ENCODE assay signal across 9 mouse cellular contexts in the genomic region with DNA sequence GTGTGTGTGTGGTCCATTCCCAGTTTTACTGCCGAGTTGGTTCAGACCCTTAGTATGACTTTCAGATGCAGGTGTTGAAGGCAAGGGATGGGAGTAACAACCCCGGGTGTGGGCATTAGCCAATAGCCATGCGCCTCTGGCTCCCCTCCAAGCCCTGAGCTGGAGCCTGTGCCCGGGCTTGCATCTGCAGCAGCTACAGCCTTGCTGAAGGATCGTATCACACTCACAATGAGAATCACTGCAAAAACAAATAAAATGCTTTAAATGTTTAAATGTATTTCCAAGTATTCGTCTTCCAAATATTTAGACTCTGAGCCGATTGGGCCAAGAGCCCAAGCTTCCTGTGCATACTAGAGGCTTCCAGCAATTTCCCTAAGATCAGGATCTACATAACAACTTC.
DNase-seq lines count a peak whose midpoint lies in the region; ATAC-seq and TF ChIP-seq lines count a peak whose summit lies in the region.
"Had no signal": no experiment of that assay in that cellular context is flagged by ENCODE, and none has a peak within 500 bp of the region (broad histone marks: within the 10 kb centered on the region; RNA-seq: fewer than 3 reads in every experiment).

No protein-coding gene starts in this region.

- no peak overlapping the region for H3K4me3 ChIP-seq in forebrain, embryonic 14.5 days (ENCODE audit: low read depth, low read length)
- H3K4me3 ChIP-seq in forebrain, embryonic 12.5 days (replicated peaks): no peak overlapping the region
- no peak overlapping the region for H3K4me3 ChIP-seq in ES-Bruce4 (ENCODE audit: low read depth, low read length)
- H3K4me3 ChIP-seq in intestine, embryonic 14.5 days (ENCODE audit: low read depth, low read length): no peak overlapping the region
- H3K4me3 ChIP-seq in stomach, embryonic 15.5 days (replicated peaks): no peak overlapping the region
- H3K4me3 ChIP-seq: erythroblast, embryonic 14.5 days had no signal

- H3K9ac ChIP-seq in forebrain, embryonic 14.5 days (ENCODE audit: low read length): no peak overlapping the region
- H3K9ac ChIP-seq in forebrain, embryonic 12.5 days: no peak overlapping the region
- no peak overlapping the region for H3K9ac ChIP-seq in ES-Bruce4 (ENCODE audit: low read depth, poor library complexity, severe bottlenecking)
- H3K9ac ChIP-seq in intestine, embryonic 14.5 days (ENCODE audit: low read length): no peak overlapping the region
- H3K9ac ChIP-seq in stomach, embryonic 15.5 days: no peak overlapping the region

- 62% methylated on average over 7 of the region's 7 CpGs for WGBS in forebrain, embryonic 14.5 days
- 84% methylated on average over 7 of the region's 7 CpGs for WGBS in forebrain, embryonic 12.5 days
- 43% methylated on average over 7 of the region's 7 CpGs for WGBS in intestine, embryonic 14.5 days
- 36% methylated on average over 7 of the region's 7 CpGs for WGBS in stomach, embryonic 15.5 days

- H3K4me2 ChIP-seq in forebrain, embryonic 14.5 days (ENCODE audit: low read length): no peak overlapping the region
- no peak overlapping the region for H3K4me2 ChIP-seq in forebrain, embryonic 12.5 days
- H3K4me2 ChIP-seq in intestine, embryonic 14.5 days (ENCODE audit: low read length): no peak overlapping the region
- H3K4me2 ChIP-seq in stomach, embryonic 15.5 days: no peak overlapping the region

- no peak for ATAC-seq in forebrain, embryonic 14.5 days
- ATAC-seq in forebrain, embryonic 12.5 days (ENCODE audit: low FRiP score): no peak
- ATAC-seq in intestine, embryonic 14.5 days (replicated peaks; ENCODE audit: low FRiP score, low TSS enrichment, low read depth): no peak
- ATAC-seq in stomach, embryonic 15.5 days (ENCODE audit: insufficient read depth, low FRiP score, low read depth): no peak

- H3K27me3 ChIP-seq in forebrain, embryonic 14.5 days (replicated peaks; ENCODE audit: control insufficient read depth, insufficient read depth, low read length): no peaks in the 10 kb centered on the region
- no peaks in the 10 kb centered on the region for H3K27me3 ChIP-seq in forebrain, embryonic 12.5 days
- no peaks in the 10 kb centered on the region for H3K27me3 ChIP-seq in ES-Bruce4 (ENCODE audit: control insufficient read depth, insufficient read depth, low read length, poor library complexity, severe bottlenecking)
- H3K27me3 ChIP-seq in intestine, embryonic 14.5 days (replicated peaks; ENCODE audit: control insufficient read depth, insufficient read depth, low read length): no peaks in the 10 kb centered on the region
- no peaks in the 10 kb centered on the region for H3K27me3 ChIP-seq in stomach, embryonic 15.5 days (replicated peaks)

- intact Hi-C loops in left cerebral cortex, postnatal 36 days (cut with DNase I): loop anchor here (5.0 to 10.0 kb wide), 2 partner anchors 98 to 319 kb away; partner anchors contain the start of gene Klf3

- no peak overlapping the region for H3K27ac ChIP-seq in forebrain, embryonic 14.5 days (ENCODE audit: low read depth, low read length)
- no peak overlapping the region for H3K27ac ChIP-seq in forebrain, embryonic 12.5 days
- peak overlapping the region; percentile 61 for H3K27ac ChIP-seq in ES-Bruce4 (ENCODE audit: insufficient read depth, low read length)
- H3K27ac ChIP-seq in intestine, embryonic 14.5 days (ENCODE audit: low read depth): peak overlapping the region; percentile 36; the same call in 1 of the 2 replicates
- peak overlapping the region; percentile 48; the same call in 1 of the 2 replicates for H3K27ac ChIP-seq in stomach, embryonic 15.5 days

- TF ChIP-seq POLR2A in ES-Bruce4 (IDR thresholded peaks at IDR 0.05; ENCODE audit: insufficient read depth, low read length): no peak

- H3K36me3 ChIP-seq in forebrain, embryonic 14.5 days (ENCODE audit: control insufficient read depth, insufficient read depth, low read length): no peaks in the 10 kb centered on the region
- no peaks in the 10 kb centered on the region for H3K36me3 ChIP-seq in forebrain, embryonic 12.5 days (replicated peaks)
- H3K36me3 ChIP-seq in ES-Bruce4 (ENCODE audit: control insufficient read depth, insufficient read depth, low read length, poor library complexity, severe bottlenecking): no peaks in the 10 kb centered on the region
- no peaks in the 10 kb centered on the region for H3K36me3 ChIP-seq in intestine, embryonic 14.5 days (ENCODE audit: control insufficient read depth, insufficient read depth, low read length)
- no peaks in the 10 kb centered on the region for H3K36me3 ChIP-seq in stomach, embryonic 15.5 days

- H3K9me3 ChIP-seq in forebrain, embryonic 14.5 days (replicated peaks; ENCODE audit: control insufficient read depth, low read length): no peaks in the 10 kb centered on the region
- no peaks in the 10 kb centered on the region for H3K9me3 ChIP-seq in forebrain, embryonic 12.5 days
- H3K9me3 ChIP-seq in ES-Bruce4 (replicated peaks; ENCODE audit: control insufficient read depth, insufficient read depth, low read length, poor library complexity, severe bottlenecking): no peaks in the 10 kb centered on the region
- H3K9me3 ChIP-seq in intestine, embryonic 14.5 days (ENCODE audit: control insufficient read depth, low read length): no peaks in the 10 kb centered on the region
- no peaks in the 10 kb centered on the region for H3K9me3 ChIP-seq in stomach, embryonic 15.5 days

- DNase-seq in forebrain, embryonic 14.5 days (ENCODE audit: low spot score): peak; percentile 43
- peak; percentile 84 to 86 for DNase-seq in cerebellum, postnatal 14 days
- no peak for DNase-seq in intestine, embryonic 14.5 days (ENCODE audit: low spot score)
- DNase-seq in left cerebral cortex, postnatal 36 days (ENCODE audit: low spot score in 2 of 2): peak; percentile 21 to 22
- DNase-seq in spleen, adult 18-20 months: no peak

- TF ChIP-seq EP300 in ES-Bruce4 (IDR thresholded peaks at IDR 0.05; ENCODE audit: insufficient read depth, low read depth, low read length): 0 out of 2 replicates have a peak, but pooled peaks have one; percentile 37

- no peak for TF ChIP-seq CTCF in ES-Bruce4 (IDR thresholded peaks at IDR 0.05; ENCODE audit: low read depth, low read length)

- H3K4me1 ChIP-seq in forebrain, embryonic 14.5 days (ENCODE audit: control insufficient read depth, insufficient read depth, low read length): peaks cover 17% of the 10 kb centered on the region
- H3K4me1 ChIP-seq in forebrain, embryonic 12.5 days: peaks cover 15% of the 10 kb centered on the region
- H3K4me1 ChIP-seq in ES-Bruce4 (ENCODE audit: control insufficient read depth, insufficient read depth, low read length): peaks cover 8% of the 10 kb centered on the region
- H3K4me1 ChIP-seq in intestine, embryonic 14.5 days (replicated peaks; ENCODE audit: control insufficient read depth, insufficient read depth, low read length): peaks cover 28% of the 10 kb centered on the region
- peaks cover 25% of the 10 kb centered on the region for H3K4me1 ChIP-seq in stomach, embryonic 15.5 days

Comparison
In these comparisons a context has a peak if more than half of its experiments do, and no peak if none do; other contexts are left out.
1. DNase-seq: peak in forebrain, embryonic 14.5 days (single experiment), cerebellum, postnatal 14 days (2 of 2) and left cerebral cortex, postnatal 36 days (2 of 2); none in intestine, embryonic 14.5 days (single experiment) and spleen, adult 18-20 months (0 of 2).
2. H3K27ac ChIP-seq: peak in ES-Bruce4 (single experiment), intestine, embryonic 14.5 days (single experiment) and stomach, embryonic 15.5 days (single experiment); none in forebrain, embryonic 14.5 days (single experiment) and forebrain, embryonic 12.5 days (single experiment).